Mouse (Mus musculus) liver, adult 2 months (tissue): ENCODE measurements at regions not wholly inside any gene's neighbourhood (a gene's known extent, or its start where the extent isn't known, plus 50 kb on each side); places are given as distances from the start of the nearest gene placed in this dataset.

Experiments used
- DNase-seq: peaks from one replicate; pipeline ENCODE4 v3.0.0-alpha.2; 2011; ENCODE audit warnings: low read depth, low spot score; ENCODE audit errors: extremely low read depth
- H3K27ac ChIP-seq: fragments of 200-500 bp; replicated peaks from 2 replicates; pipeline ENCODE4 v1.5.1; 2012; ENCODE audit warnings: low read depth, mild to moderate bottlenecking, control low read depth, inconsistent platforms, low read length; ENCODE audit not compliant: insufficient read depth
- H3K27me3 ChIP-seq: fragments of 200-500 bp; 2 replicates; pipeline ENCODE4 v1.6.1; 2012; ENCODE audit warnings: mild to moderate bottlenecking, moderate library complexity, low read length, inconsistent platforms; ENCODE audit not compliant: control insufficient read depth, insufficient read depth
- H3K36me3 ChIP-seq: fragments of 200-500 bp; 2 replicates; pipeline ENCODE4 v1.6.1; 2012; ENCODE audit warnings: low read length, inconsistent platforms; ENCODE audit not compliant: control insufficient read depth, insufficient read depth
- H3K4me1 ChIP-seq: fragments of 200-500 bp; 2 replicates; pipeline ENCODE4 v1.6.1; 2011; ENCODE audit warnings: low read length; ENCODE audit not compliant: control insufficient read depth, insufficient read depth
- H3K4me3 ChIP-seq: fragments of 200-500 bp; 2 replicates; pipeline ENCODE4 v1.5.1; 2011; ENCODE audit warnings: low read depth, mild to moderate bottlenecking, control low read depth, low read length, moderate library complexity; ENCODE audit not compliant: insufficient read depth
- H3K79me2 ChIP-seq: fragments of 200-500 bp; 2 replicates; pipeline ENCODE4 v1.6.1; 2012; ENCODE audit warnings: inconsistent platforms, mild to moderate bottlenecking, low read length, moderate library complexity; ENCODE audit not compliant: control insufficient read depth, insufficient read depth
- H3K9ac ChIP-seq: fragments of 200-500 bp; 2 replicates; pipeline ENCODE4 v1.6.1; 2012; ENCODE audit warnings: low read depth, mild to moderate bottlenecking, control low read depth, inconsistent platforms, low read length
- CTCF ChIP-seq: fragments of 200-500 bp; IDR thresholded peaks from 2 replicates; pipeline ENCODE4 v1.5.1; 2011; ENCODE audit warnings: low read depth, low read length, control low read depth
- POLR2A ChIP-seq: fragments of 200-500 bp; IDR thresholded peaks from 2 replicates; pipeline ENCODE4 v1.6.1; 2011; ENCODE audit warnings: low read length, control low read depth; ENCODE audit not compliant: insufficient read depth; ENCODE audit errors: extremely low read depth
- WGBS: fragments of 180-500 bp; shearing (Covaris S2); methylation state at CpG from one replicate; pipeline ENCODE4 v1.1.7; 2018; 5-methylcytosine and 5-hydroxymethylcytosine counted together

DNA sequence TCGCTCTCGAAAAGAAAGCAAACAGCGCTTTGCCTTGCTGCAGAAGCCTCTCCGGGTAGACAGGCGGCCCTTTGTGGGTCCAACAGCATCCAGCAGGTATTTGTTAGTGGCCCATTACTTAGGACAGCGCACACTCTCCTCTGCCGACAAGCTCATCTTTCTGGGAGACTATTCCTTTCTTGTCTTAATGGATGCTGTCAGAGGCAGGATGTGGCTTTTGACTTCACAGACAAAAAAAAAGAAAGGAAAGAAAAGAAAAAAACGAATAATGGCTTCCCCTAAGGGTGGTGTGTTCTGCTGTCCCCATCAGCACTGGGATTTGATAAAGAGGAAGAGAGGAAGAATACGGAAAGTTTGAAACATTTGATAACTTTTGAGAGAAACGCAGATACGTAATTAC, 94.7 kb upstream of the Jarid2 start:
- Histone ChIP-seq H3K4me3 (no peak overlapping the region), H3K27ac (no peak overlapping the region), H3K27me3 (no peaks in the 10 kb centered on the region), H3K4me1 (no peaks in the 10 kb centered on the region), H3K79me2 (no peaks in the 10 kb centered on the region), H3K36me3 (no peaks in the 10 kb centered on the region), H3K9ac (no peak overlapping the region)
- 64% methylated on average over 11 of the region's 11 CpGs for WGBS
- DNase-seq, result no peak
- TF ChIP-seq CTCF, result no peak
- TF ChIP-seq POLR2A, result no peak

DNA sequence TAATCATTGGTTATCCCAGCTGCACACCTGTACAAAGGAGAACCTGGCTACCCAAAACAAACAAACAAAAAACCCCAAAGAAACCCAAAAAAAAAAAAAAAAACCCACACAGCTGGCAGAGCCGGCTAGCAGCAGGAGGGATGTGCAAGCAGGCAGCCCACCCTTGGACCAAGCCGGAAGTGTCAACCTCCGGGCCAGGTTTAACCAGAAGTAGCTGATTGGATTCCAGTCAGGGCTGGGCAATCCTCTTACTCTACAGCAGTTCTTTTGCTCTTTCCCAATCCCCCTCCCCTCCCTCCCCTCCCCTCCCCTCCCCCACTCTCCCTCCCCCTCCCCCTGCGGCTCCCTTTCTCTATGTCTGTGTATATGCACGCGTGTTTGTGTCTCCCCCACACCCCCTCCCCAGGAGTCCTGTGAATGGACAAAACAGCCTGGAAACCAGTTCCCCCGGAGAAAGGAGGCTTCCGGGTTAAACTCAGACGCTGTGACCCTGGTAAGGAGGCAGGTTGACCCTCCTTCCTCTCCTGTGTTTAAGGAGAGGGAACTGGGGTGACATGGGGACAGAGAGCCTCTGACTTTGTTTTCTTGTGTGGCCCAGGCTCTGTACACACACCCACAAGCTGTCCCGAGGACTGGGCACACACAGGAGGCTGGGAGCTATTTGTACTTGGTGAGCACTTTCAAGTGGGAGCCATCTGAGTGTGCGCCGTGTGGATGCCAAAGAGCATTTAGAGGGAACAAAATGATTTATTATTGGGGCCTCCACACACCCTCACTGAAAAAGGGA, 93.9 kb upstream of the Jarid2 start:
- Histone ChIP-seq H3K36me3 (no peaks in the 10 kb centered on the region), H3K27me3 (no peaks in the 10 kb centered on the region), H3K9ac (no peak overlapping the region), H3K27ac (no peak overlapping the region), H3K79me2 (no peaks in the 10 kb centered on the region), H3K4me3 (no peak overlapping the region), H3K4me1 (peaks cover under 1% of the 10 kb centered on the region; the same call in 1 of the 2 replicates)
- 33% methylated on average over 9 of the region's 12 CpGs for WGBS
- no peak for DNase-seq
- no peak for TF ChIP-seq CTCF
- no peak for TF ChIP-seq POLR2A

DNA sequence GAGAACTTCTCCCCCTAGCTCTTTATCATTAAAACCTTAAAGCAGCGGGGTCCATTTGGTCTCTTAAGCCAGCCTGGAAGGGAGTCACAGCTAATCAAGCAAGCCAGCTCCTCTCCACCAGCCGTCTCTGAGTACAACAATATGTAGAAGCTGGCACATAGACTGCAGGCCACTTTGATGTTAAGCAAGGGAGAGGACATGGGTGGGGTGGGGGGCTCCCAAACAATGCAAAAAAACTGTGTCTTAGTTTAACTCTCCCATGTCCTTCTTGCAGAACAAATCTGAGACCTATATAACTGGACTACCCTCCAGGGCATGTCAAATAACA, 93.3 kb upstream of the Jarid2 start:
- Histone ChIP-seq H3K27ac (no peak overlapping the region), H3K79me2 (no peaks in the 10 kb centered on the region), H3K9ac (no peak overlapping the region), H3K4me3 (no peak overlapping the region), H3K36me3 (no peaks in the 10 kb centered on the region), H3K4me1 (peaks cover 3% of the 10 kb centered on the region; the same call in 1 of the 2 replicates), H3K27me3 (no peaks in the 10 kb centered on the region)
- WGBS, result 81% methylated on average over 2 of the region's 2 CpGs
- no peak for DNase-seq
- no peak for TF ChIP-seq CTCF
- TF ChIP-seq POLR2A, result no peak

DNA sequence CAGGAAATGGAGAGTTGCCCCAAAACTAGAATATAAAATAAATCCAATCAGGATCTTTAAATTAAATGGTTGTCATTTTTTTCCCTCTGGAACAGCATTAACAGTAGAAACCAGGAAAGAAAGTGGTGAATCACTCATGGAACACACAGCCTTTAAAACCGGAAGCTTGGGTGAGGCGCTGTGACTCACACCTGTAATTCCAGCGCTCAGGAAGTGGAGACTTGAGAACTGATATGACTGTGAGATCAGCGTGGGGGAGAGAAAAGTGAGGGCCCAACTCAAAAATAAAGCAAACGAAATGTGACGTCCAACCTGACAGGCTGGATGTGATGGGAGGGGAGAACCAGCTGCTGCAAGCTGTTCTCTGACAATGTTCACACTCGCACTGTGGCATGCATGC, 86.9 kb upstream of the Jarid2 start:
- no peak for DNase-seq

DNA sequence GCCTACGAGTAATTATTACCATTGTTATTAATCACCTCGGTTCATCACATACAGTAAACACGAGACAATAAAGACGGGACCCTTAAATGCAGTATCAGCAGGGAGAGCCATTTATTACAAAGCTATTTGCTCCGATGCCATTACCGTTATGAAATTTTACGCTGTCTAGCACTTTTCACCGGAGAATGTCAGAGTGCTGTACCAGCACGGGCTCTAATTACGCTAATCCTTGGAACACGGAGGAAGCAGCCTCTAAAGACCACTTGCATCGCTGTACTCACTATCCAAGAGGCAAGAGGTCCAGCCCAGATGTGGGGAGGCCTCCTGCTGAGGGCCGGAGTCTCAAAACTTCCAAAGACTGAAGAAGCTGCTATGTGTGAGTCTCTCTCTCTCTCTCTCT, 79.2 kb upstream of the Jarid2 start:
- no peak for TF ChIP-seq CTCF
- no peak for TF ChIP-seq POLR2A
- Histone ChIP-seq H3K27ac (no peak overlapping the region), H3K36me3 (no peaks in the 10 kb centered on the region), H3K4me1 (no peaks in the 10 kb centered on the region), H3K79me2 (no peaks in the 10 kb centered on the region), H3K9ac (no peak overlapping the region), H3K4me3 (no peak overlapping the region), H3K27me3 (no peaks in the 10 kb centered on the region)
- no peak for DNase-seq
- WGBS, result 84% methylated on average over 13 of the region's 13 CpGs

More for the DNA sequence above, 86.9 kb upstream of the Jarid2 start:
- H3K36me3 ChIP-seq, result no peaks in the 10 kb centered on the region
- H3K4me1 ChIP-seq, result peaks cover 3% of the 10 kb centered on the region; the same call in 1 of the 2 replicates
- no peak for TF ChIP-seq POLR2A
- no peak for TF ChIP-seq CTCF
- no peak overlapping the region for H3K4me3 ChIP-seq
- H3K9ac ChIP-seq, result no peak overlapping the region
- no peaks in the 10 kb centered on the region for H3K27me3 ChIP-seq
- H3K79me2 ChIP-seq, result no peaks in the 10 kb centered on the region
- H3K27ac ChIP-seq, result no peak overlapping the region
- 87% methylated on average over 7 of the region's 7 CpGs for WGBS

DNA sequence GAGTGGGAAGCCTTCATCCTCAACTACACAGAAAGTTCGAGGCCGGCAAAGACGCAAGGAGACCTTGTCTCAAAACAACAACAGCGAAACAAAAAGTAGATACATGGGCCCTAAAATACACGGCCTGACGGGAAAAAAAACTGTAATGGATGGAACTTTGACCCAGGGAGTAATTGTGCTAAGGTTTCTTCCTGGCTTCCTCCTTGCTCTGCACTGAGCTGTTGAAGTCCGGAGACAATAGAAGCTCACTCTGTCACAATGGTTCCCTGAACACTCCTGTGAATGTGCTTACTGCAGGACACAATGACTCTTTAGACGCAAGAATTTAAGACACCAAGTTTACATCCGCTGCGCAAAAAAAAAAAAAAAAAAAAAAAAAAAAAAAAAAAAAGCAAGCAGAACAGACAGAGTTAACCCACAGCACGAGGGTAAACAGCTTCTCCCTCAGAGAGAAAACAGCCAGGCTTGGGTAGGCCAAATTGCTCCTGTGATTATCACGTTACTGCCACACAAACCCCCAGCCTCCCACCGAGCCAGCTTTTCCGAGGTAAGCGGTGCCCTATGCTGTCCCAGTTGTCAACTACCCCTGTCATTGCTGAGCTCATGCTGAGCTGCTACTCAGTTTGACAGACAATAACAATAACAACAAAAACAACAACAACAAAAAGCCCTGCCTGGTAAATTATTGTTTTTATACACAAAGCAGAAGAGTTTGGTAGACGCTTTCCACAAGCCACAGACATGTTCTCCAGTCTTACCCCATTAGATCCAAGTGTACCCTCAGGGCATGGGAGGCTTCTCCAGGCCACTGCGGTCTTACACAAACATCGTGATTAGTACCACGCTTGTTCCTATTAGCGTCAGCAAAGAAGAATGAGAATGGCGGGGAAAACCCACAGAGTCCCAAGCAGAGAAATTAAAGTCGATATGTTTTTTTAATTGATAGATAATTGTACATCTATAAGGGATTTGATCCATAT, 77.7 kb upstream of the Jarid2 start:
- no peak for TF ChIP-seq POLR2A
- TF ChIP-seq CTCF, result no peak
- WGBS, result 65% methylated on average over 22 of the region's 22 CpGs
- Histone ChIP-seq H3K4me1 (no peaks in the 10 kb centered on the region), H3K36me3 (no peaks in the 10 kb centered on the region), H3K79me2 (no peaks in the 10 kb centered on the region), H3K4me3 (no peak overlapping the region), H3K27ac (no peak overlapping the region), H3K27me3 (no peaks in the 10 kb centered on the region), H3K9ac (no peak overlapping the region)
- DNase-seq, result no peak
